Mouse (Mus musculus): ENCODE results near the gene Wwox.

Gene Wwox

GRCm38 (mm10) chr8:114853765-114854164 is 414.3 kb downstream of the Wwox start:
- CTCF ChIA-PET: interaction anchor here (0.6 kb wide), 1 partner anchor 412 kb away, joined by 9 read pairs; no protein-coding TSS in a partner anchor

- CTCF ChIA-PET: no interaction called here
Measured at GRCm38 (mm10) chr8:114855833-114856232, 416.4 kb downstream of the Wwox start.

GRCm38 (mm10) chr8:114865911-114866310 is 426.5 kb downstream of the Wwox start:
- CTCF ChIA-PET: no interaction called here

DNA sequence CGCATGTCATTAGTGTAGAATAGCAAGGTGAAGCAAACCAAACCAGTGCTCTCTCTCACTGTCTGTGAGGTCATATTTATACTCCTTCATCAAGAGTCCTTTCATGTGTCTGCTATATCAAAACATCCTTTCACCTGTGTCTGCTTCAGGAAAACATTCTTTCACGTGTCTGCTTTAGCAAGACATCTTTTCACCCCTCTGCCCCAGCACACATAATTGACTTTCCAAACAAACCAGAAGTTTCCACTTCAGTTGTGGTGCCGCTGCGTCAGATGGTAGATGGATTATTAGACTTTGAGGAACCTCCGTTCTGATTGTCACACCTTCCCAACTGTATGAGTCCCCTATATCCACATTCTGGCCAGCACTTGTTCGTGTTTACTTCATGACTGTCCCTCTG is 429.9 kb downstream of the Wwox start:
- CTCF ChIA-PET: no interaction called here

- CTCF ChIA-PET: no interaction called here
Measured at GRCm38 (mm10) chr8:114870410-114870809, 431.0 kb downstream of the Wwox start.

- CTCF ChIA-PET: no interaction called here
Measured at GRCm38 (mm10) chr8:114872491-114872890, 433.0 kb downstream of the Wwox start.

DNA sequence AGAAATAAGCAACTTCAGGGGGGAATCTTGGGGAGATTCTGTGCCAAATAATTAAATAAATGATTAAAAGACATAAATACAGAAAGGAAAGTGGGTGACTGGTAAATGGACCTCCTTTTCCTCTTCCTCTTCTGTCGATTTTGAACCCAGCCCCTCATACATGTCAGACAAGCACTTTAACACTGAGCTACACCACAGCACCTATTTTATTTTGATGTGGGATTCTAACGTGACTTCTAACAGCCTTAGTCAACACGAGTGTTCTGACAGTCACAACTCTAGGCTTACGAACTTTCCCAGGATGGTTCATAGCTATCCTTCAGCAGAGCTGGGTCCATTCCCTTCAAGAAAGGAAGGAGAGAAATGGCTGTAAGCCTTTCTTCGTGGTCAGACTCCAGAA is 435.7 kb downstream of the Wwox start:
- CTCF ChIA-PET: interaction anchor here (0.6 kb wide), 1 partner anchor 834 kb away, joined by 5 read pairs; no protein-coding TSS in a partner anchor

DNA sequence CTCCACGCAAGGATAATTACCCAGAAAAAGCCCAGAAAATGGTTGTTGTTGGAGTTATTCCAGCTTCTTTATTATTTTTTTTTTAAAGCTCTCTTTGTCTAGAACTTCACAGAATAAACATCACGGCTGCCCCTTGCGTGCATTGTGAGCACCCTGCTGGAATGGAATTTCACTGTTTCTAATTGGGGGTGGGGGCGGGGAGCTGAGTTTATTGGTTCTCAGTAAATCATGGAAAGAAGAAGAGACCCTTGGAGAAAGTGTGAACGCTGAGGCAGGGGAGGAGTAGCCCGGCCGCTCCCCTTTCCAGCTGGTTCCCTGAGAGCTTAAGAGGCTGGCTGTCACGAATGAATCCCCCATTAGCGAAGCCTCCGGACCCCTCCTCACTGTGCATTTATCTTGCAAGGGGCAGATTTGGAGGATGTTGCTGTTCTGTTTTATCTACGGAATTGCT is 436.7 kb downstream of the Wwox start:
- CTCF ChIA-PET: no interaction called here

GRCm38 (mm10) chr8:114876696-114877206 is 437.3 kb downstream of the Wwox start:
- CTCF ChIA-PET: no interaction called here

GRCm38 (mm10) chr8:114877234-114877633 is 437.8 kb downstream of the Wwox start:
- CTCF ChIA-PET: no interaction called here

DNA sequence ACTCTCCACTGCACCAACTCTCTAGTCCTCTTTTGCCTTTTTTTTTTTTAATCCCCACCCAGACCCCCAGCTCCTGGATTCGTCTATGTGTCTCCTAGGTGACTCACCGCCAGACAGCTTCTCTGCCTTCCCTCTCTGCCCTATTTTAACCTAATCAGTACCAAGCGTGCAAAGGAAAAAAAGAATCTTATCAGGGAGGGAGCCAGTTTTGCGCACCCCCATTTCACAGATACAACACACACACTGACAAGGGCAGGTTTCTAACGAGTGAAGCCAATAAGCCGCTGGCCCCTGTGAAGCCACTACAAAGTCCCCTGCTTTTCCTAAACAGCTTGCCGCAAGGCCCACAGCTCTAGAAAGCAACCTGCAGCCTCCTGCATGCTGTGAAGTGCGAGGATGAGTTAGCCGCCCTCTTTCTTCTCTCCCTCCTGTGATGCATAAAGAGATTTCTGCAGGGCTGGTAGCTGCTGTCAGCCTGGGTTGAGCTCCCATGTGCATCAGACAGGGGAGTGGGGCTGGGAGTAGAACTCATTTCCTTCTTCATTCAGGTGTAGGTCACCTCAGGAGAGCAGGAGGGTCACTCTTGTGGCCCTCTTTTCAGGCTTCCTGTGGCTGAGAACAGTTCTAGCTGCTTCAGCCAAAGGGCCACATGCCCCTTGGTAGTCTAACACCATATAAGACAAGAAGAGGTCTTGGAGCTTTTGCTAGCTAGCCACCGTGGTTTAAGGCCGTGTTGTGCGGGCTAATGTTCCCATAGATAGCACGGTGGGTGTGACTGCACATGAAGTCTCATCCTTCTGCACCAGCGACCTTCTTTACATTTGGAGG is 439.2 kb downstream of the Wwox start:
- CTCF ChIA-PET: no interaction called here

- CTCF ChIA-PET: interaction anchor here (0.6 kb wide), 1 partner anchor 218 kb away, joined by 7 read pairs; no protein-coding TSS in a partner anchor
Measured at GRCm38 (mm10) chr8:114879277-114879568, 439.8 kb downstream of the Wwox start.

- CTCF ChIA-PET: interaction anchor here (0.6 to 0.7 kb wide), 2 partner anchors 64 to 219 kb away, joined by 3 to 7 read pairs; no protein-coding TSS in a partner anchor
Measured at GRCm38 (mm10) chr8:114879678-114880077, 440.2 kb downstream of the Wwox start.

GRCm38 (mm10) chr8:114880475-114881135 is 441.1 kb downstream of the Wwox start:
- CTCF ChIA-PET: interaction anchor here (0.5 to 0.8 kb wide), 3 partner anchors 64 to 211 kb away, joined by 3 to 6 read pairs (median 3); no protein-coding TSS in a partner anchor

DNA sequence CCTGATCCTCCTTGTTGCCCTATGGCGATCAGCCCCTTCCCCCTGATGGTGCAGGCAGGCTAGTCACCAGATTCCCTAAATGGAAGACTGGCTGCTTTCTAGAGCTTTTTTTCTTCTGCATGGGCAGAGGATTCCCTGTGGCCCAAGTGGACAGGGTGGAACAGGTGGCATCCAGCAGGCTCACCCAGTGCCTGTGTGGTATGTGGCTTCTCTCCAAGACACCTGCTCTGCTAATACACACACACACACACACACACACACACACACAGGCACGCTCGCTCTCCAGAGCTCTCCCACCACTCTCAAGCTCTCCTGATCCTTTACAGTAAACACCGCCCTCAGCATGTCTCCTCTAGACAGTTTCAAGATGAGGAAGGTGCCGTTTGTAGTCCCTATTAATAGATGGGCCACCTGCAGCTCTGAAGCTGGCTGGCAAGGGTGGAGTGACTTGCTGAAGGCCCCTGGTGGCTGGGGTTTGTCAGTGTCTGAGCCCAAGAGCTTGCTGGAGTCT is 442.5 kb downstream of the Wwox start:
- CTCF ChIA-PET: no interaction called here

GRCm38 (mm10) chr8:114882504-114882903 is 443.0 kb downstream of the Wwox start:
- CTCF ChIA-PET: no interaction called here

DNA sequence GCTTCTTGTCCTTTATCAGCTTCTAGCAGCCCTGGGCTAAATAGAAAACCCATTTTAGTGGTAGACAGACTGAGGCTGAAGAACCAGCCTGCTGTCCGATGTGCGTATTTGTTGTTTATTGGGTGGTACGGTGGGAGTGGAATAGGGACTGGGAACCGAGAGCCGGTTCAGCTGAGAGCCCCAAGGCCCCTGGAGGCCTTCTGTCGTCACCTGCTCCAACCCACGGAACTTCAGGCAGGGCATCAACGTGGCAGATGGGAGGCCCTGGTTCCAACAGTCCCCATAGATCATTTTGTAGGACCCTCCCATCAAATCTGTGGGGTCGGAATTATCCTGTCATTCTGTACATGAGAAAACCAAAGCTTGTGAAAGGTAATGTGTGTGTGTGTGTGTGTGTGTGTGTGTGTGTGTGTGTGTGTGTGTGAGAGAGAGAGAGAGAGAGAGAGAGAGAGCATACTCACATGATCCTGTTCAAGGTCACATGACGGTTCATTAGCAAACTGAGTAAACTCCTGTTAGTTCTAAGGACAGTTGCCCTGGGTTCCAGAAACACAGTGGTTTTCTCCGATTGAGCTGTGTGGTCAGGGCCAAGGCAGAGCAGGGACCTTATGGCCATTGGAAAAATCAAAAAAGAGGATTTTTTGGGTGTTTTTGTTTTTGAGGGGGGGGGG is 443.6 kb downstream of the Wwox start:
- CTCF ChIA-PET: interaction anchor here (0.6 to 1.5 kb wide), 5 partner anchors 67 to 114 kb away, joined by 4 to 7 read pairs (median 5); no protein-coding TSS in a partner anchor

- CTCF ChIA-PET: interaction anchor here (0.6 to 1.5 kb wide), 4 partner anchors 68 to 107 kb away, joined by 5 to 7 read pairs (median 6); no protein-coding TSS in a partner anchor
Measured at GRCm38 (mm10) chr8:114883967-114884366, 444.5 kb downstream of the Wwox start.

DNA sequence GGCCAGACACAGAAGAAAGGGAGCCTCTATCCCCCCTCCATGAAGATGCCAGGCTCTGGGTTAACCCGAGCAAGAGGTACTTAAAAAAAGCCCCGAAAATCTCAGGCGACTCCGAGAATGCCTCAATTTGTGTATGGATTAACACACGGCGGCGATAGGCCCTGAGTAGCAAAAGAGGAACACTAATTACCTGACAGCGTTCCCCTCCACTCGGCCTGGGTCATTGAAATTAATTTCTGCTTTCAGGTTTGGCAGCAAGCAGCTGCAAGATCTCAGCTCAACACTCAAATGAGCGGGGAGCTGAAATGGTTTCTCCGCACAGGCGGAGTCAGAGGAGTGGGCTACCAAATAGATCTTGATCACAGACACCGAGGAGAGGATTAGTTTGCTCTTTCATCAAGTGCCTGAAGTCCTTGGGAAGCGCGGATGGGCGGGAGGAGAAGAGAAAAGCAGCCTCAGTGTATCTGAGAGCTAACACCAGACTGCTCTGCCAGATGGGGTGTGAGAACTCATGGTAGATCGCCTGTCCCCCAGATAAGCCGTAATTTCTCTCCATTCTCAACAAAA is 445.7 kb downstream of the Wwox start:
- CTCF ChIA-PET: interaction anchor here (0.6 kb wide), 1 partner anchor 341 kb away, joined by 3 read pairs; no protein-coding TSS in a partner anchor

DNA sequence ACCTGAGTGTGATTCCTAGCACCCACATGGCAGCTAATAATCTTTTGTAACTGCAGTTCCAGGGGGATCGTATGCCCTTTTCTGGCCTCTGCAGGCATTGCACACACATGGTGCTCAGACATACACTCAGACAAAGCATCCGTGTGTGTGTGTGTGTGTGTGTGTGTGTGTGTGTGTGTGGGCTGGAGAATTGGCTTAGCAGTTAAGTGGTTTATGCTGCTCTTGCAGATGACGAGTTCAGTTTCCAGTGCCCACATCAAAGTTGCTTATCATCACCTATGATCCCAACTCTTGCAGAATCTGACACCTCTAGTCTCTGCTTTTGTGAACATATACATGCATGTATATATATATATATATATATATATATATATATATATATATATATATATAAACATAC is 448.9 kb downstream of the Wwox start:
- CTCF ChIA-PET: no interaction called here
